Mouse (Mus musculus) midbrain, embryonic 10.5 days (tissue): ENCODE results near the gene Pigb. TPM values are rescaled to one million over a fixed set of nuclear protein-coding genes. Genes with fewer than 3 reads are reported as not detected.

Experiments used
- DNase-seq: peaks from one replicate; pipeline ENCODE4 v3.0.0-alpha.2; 2017; ENCODE audit warnings: low spot score
- H3K27ac ChIP-seq: fragments of 300-500 bp; sonication (generic); replicated peaks from 2 replicates; pipeline ENCODE4 v1.5.1; 2016; ENCODE audit warnings: mild to moderate bottlenecking
- H3K27me3 ChIP-seq: fragments of 300-500 bp; sonication (generic); 2 replicates; pipeline ENCODE4 v1.6.1; 2016; ENCODE audit warnings: low read depth, mild to moderate bottlenecking; ENCODE audit not compliant: poor library complexity, severe bottlenecking
- H3K36me3 ChIP-seq: fragments of 300-500 bp; sonication (generic); 2 replicates; pipeline ENCODE4 v1.6.1; 2016; ENCODE audit warnings: mild to moderate bottlenecking, moderate library complexity
- H3K4me1 ChIP-seq: fragments of 300-500 bp; sonication (generic); 2 replicates; pipeline ENCODE4 v1.6.1; 2016
- H3K4me3 ChIP-seq: fragments of 300-500 bp; sonication (generic); 2 replicates; pipeline ENCODE4 v1.5.1; 2016; ENCODE audit warnings: mild to moderate bottlenecking, moderate library complexity
- H3K9me3 ChIP-seq: fragments of 300-500 bp; sonication (generic); replicated peaks from 2 replicates; pipeline ENCODE4 v1.6.1; 2016; ENCODE audit warnings: mild to moderate bottlenecking
- WGBS: fragments of 180-500 bp; shearing (Covaris S2); methylation state at CpG from one replicate; pipeline ENCODE4 v1.1.7; 2016; 5-methylcytosine and 5-hydroxymethylcytosine counted together
- microRNA-seq: library from miRNA; unstranded; fragments of <30 nt; microRNA quantifications from one replicate; pipeline ENCODE4, GENCODE M21; 2017
- polyA plus RNA-seq: library from polyadenylated mRNA; unstranded; fragments of >200 nt; fragmentation: Nextera tagmentation; extraction: Ambion mirVana; gene quantifications from 2 replicates; pipeline ENCODE4 v1.2.1, GENCODE M21; 2016

Gene Pigb
- polyA plus RNA-seq, 1 experiment from 2014 or later, result 12.8 TPM

GRCm38 (mm10) chr9:72972984-72973383 is 67.2 kb downstream of the Pigb start:
- Histone ChIP-seq H3K4me1 (no peaks in the 10 kb centered on the region), H3K9me3 (no peaks in the 10 kb centered on the region), H3K36me3 (no peaks in the 10 kb centered on the region), H3K4me3 (no peak overlapping the region), H3K27ac (no peak overlapping the region), H3K27me3 (no peaks in the 10 kb centered on the region)
- DNase-seq, result no peak

GRCm38 (mm10) chr9:72972435-72972834 is 67.7 kb downstream of the Pigb start:
- Histone ChIP-seq H3K4me3 (no peak overlapping the region), H3K9me3 (no peaks in the 10 kb centered on the region), H3K27ac (no peak overlapping the region), H3K27me3 (no peaks in the 10 kb centered on the region), H3K4me1 (no peaks in the 10 kb centered on the region), H3K36me3 (no peaks in the 10 kb centered on the region)
- DNase-seq, result no peak
- WGBS, result 90% methylated on average over 5 of the region's 5 CpGs

DNA sequence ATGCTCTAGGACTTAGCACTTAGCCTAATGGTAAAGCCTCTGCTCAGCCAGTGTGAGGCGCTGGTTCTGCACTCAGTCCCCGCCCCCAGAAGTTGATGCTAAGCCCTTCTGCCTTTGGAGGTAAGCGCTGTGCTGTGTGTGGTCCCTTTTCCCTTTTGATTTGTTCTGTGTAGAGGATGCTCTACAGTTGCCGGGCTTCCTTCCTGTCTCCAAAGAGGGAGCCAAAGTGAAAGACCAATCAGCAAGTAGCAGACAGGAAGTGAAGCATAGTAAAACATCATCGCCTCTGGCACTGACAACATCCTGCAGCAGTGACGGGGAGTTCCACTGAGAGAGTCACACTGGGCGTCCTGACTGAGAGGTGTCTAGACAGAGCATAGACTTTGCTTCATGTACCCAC is 70.3 kb downstream of the Pigb start:
- H3K9me3 ChIP-seq, result no peaks in the 10 kb centered on the region
- no peaks in the 10 kb centered on the region for H3K36me3 ChIP-seq
- H3K27ac ChIP-seq, result no peak overlapping the region
- no peak for DNase-seq
- H3K4me1 ChIP-seq, result no peaks in the 10 kb centered on the region
- H3K27me3 ChIP-seq, result no peaks in the 10 kb centered on the region
- no peak overlapping the region for H3K4me3 ChIP-seq
- 73% methylated on average over 7 of the region's 7 CpGs for WGBS

- Histone ChIP-seq H3K4me3 (no peak overlapping the region), H3K27me3 (no peaks in the 10 kb centered on the region), H3K4me1 (no peaks in the 10 kb centered on the region), H3K36me3 (no peaks in the 10 kb centered on the region), H3K9me3 (no peaks in the 10 kb centered on the region), H3K27ac (no peak overlapping the region)
- WGBS, result 44% methylated on average over 11 of the region's 11 CpGs
- DNase-seq, result peak; percentile 32
These were observed 71.7 kb downstream of the Pigb start for GRCm38 (mm10) chr9:72968349-72969061.

- H3K27ac ChIP-seq, result no peak overlapping the region
- no peaks in the 10 kb centered on the region for H3K27me3 ChIP-seq
- no peaks in the 10 kb centered on the region for H3K36me3 ChIP-seq
- no peak for DNase-seq
- H3K4me3 ChIP-seq, result no peak overlapping the region
- H3K4me1 ChIP-seq, result peaks cover 15% of the 10 kb centered on the region
- 77% methylated on average over 15 of the region's 15 CpGs for WGBS
- H3K9me3 ChIP-seq, result no peaks in the 10 kb centered on the region
These were observed 78.2 kb downstream of the Pigb start for GRCm38 (mm10) chr9:72961959-72962358.

DNA sequence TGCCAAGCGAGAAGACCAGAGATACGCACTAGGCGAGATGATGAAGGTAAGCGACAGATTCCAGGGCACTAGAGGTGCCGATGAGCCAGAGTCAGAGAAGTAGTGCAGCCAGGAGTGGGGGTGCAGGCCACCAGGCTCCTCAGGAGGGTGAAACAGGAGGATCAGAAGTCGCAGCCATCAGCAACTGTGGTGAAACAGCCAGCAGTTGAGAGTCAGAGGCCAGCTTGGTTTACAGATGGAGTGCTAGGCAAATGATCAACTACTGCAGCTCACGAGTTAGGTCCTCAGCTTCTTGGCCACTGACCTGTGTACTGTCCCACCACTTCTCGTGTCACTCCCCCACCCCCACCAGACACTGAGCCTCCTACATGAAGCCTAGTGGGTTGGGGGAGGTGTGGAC is 78.8 kb downstream of the Pigb start:
- no peak for DNase-seq
- no peak overlapping the region for H3K4me3 ChIP-seq
- H3K4me1 ChIP-seq, result peaks cover 15% of the 10 kb centered on the region
- 75% methylated on average over 8 of the region's 8 CpGs for WGBS
- no peak overlapping the region for H3K27ac ChIP-seq
- H3K9me3 ChIP-seq, result no peaks in the 10 kb centered on the region
- no peaks in the 10 kb centered on the region for H3K27me3 ChIP-seq
- H3K36me3 ChIP-seq, result no peaks in the 10 kb centered on the region

GRCm38 (mm10) chr9:72958521-72959450 is 81.4 kb downstream of the Pigb start, which contains the start of the genes Dyx1c1 and Gm44503:
Gene Dyx1c1, plus strand, starts transcription at chr9:72958785.
Gene Gm44503, plus strand, starts transcription at chr9:72958852.
- Histone ChIP-seq H3K27me3 (no peaks in the 10 kb centered on the region), H3K4me3 (peak within 1 kb of the TSS; percentile 79), H3K9me3 (no peaks in the 10 kb centered on the region), H3K4me1 (peaks cover 15% of the 10 kb centered on the region), H3K27ac (peak within 1 kb of the TSS; percentile 84), H3K36me3 (no peaks in the 10 kb centered on the region)
- peak; percentile 92 for DNase-seq
- 2% methylated on average over 43 of the region's 43 CpGs for WGBS

Small RNAs within 50 kb of the gene (microRNA-seq; reads per million reads assigned to microRNA genes)
- not detected for gene Gm27353

Other genes with a start within 250 kb of the Pigb start
- gene Prtg, start 233.5 kb downstream of the Pigb start, polyA plus RNA-seq, result 9.9 and 19.9 TPM in 2 replicates
- 4.9 and 5.8 TPM in 2 replicates for gene Pygo1, start 114.7 kb downstream of the Pigb start, polyA plus RNA-seq
- gene Dyx1c1, start 81.6 kb downstream of the Pigb start, polyA plus RNA-seq, result 1.7 and 2.3 TPM in 2 replicates
- not detected in 2 replicates for gene Gm44503, start 81.5 kb downstream of the Pigb start, polyA plus RNA-seq
- 21.8 and 24.2 TPM in 2 replicates for gene Ccpg1os, start 55.0 kb downstream of the Pigb start, polyA plus RNA-seq
- 18.0 and 23.0 TPM in 2 replicates for gene Ccpg1, start 54.9 kb downstream of the Pigb start, polyA plus RNA-seq
- 1.6 and 1.9 TPM in 2 replicates for gene Rab27a, start 4.5 kb upstream of the Pigb start, polyA plus RNA-seq
- gene Khdc3, start 61.5 kb upstream of the Pigb start, polyA plus RNA-seq, result not detected in 2 replicates
- not detected in 2 replicates for gene Gm20509, start 62.1 kb upstream of the Pigb start, polyA plus RNA-seq
- gene Rsl24d1, start 73.0 kb upstream of the Pigb start, polyA plus RNA-seq, result 143 and 150 TPM in 2 replicates